Mouse (Mus musculus) intestine, postnatal 0 days (tissue): ENCODE data around the gene Lrrc3. TPM values are rescaled to one million over a fixed set of nuclear protein-coding genes. Genes with fewer than 3 reads are reported as not detected.

Experiments used
- ATAC-seq: fragments of 200-750 bp; cut with Nextera tagmentation; 2 replicates; pipeline ENCODE4 v1.8.0; 2017; ENCODE audit warnings: mild to moderate bottlenecking, moderate TSS enrichment, moderate library complexity
- H3K27ac ChIP-seq: fragments of 300-500 bp; sonication (generic); 2 replicates; pipeline ENCODE4 v1.5.1; 2014; ENCODE audit warnings: mild to moderate bottlenecking, low read depth, low read length, moderate library complexity
- H3K27me3 ChIP-seq: fragments of 300-500 bp; sonication (generic); replicated peaks from 2 replicates; pipeline ENCODE4 v1.6.1; 2014; ENCODE audit warnings: low read length, mixed read lengths; ENCODE audit not compliant: control insufficient read depth, insufficient read depth
- H3K36me3 ChIP-seq: fragments of 300-500 bp; sonication (generic); 2 replicates; pipeline ENCODE4 v1.6.1; 2014; ENCODE audit warnings: mild to moderate bottlenecking, moderate library complexity; ENCODE audit not compliant: control insufficient read depth, insufficient read depth
- H3K4me1 ChIP-seq: fragments of 300-500 bp; sonication (generic); replicated peaks from 2 replicates; pipeline ENCODE4 v1.6.1; 2014; ENCODE audit warnings: antibody characterized with exemption, low read length, mixed read lengths; ENCODE audit not compliant: control insufficient read depth, insufficient read depth
- H3K4me2 ChIP-seq: fragments of 300-500 bp; sonication (generic); replicated peaks from 2 replicates; pipeline ENCODE4 v1.6.1; 2014; ENCODE audit warnings: low read depth, mild to moderate bottlenecking, moderate library complexity
- H3K4me3 ChIP-seq: fragments of 300-500 bp; sonication (generic); 2 replicates; pipeline ENCODE4 v1.5.1; 2014; ENCODE audit warnings: low read depth, low read length
- H3K9ac ChIP-seq: fragments of 300-500 bp; sonication (generic); 2 replicates; pipeline ENCODE4 v1.6.1; 2014; ENCODE audit warnings: mild to moderate bottlenecking, low read depth, low read length
- H3K9me3 ChIP-seq: fragments of 300-500 bp; sonication (generic); 2 replicates; pipeline ENCODE4 v1.6.1; 2016; ENCODE audit warnings: mixed run types; ENCODE audit not compliant: control insufficient read depth
- CTCF ChIP-seq: sonication (generic); IDR thresholded peaks from 2 replicates; pipeline ENCODE4 v1.5.1; 2016; ENCODE audit warnings: low read depth, mild to moderate bottlenecking, control low read depth, antibody characterized with exemption, moderate library complexity
- WGBS: fragments of 180-500 bp; shearing (Covaris S2); extraction: QIAGEN DNeasy Blood & Tissue Kit; methylation state at CpG from one replicate; pipeline ENCODE4 v1.1.7; 2014; 5-methylcytosine and 5-hydroxymethylcytosine counted together
- polyA plus RNA-seq: library from polyadenylated mRNA; unstranded; fragments of >200 nt; fragmentation: Nextera tagmentation; extraction: Ambion mirVana; gene quantifications from 2 replicates; pipeline ENCODE4 v1.2.1, GENCODE M21; 2015

Lrrc3 gene
- polyA plus RNA-seq, 1 experiment from 2014 or later = 2.1 TPM

DNA sequence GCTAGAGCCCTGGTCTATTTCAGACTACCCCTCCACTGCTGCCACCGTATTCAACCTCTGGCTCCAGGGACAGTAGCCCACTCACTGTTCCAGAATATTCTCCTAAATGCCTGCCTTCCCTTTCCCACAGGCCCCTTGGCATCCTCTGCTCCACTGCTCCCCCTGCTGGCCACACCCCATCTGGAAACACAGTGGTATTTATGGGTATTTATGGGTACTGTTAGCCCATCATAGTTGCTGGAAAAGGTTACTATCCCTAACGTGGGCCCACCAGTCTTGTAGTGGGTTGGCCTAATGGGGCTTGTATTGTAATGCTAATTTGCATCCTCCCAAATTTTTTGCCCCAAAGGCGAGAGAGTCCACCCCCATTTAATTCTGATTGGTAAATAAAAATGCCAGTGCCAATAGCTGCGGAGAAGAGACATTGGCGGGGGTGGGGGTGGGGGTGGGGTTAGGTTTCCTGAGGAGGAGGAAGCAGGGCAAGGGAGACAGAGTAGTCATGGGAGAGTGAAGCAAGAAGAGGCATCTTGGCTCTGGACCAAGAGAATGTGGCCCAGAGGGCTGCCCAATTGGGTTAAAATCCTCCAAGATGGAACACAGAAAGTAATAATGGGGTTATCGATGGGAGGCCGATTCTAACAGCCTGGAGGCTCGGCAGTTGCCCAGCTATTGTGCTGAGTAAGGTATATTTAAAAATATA is 14.4 kb upstream of the Lrrc3 start:
- H3K27me3 ChIP-seq = no peaks in the 10 kb centered on the region

DNA sequence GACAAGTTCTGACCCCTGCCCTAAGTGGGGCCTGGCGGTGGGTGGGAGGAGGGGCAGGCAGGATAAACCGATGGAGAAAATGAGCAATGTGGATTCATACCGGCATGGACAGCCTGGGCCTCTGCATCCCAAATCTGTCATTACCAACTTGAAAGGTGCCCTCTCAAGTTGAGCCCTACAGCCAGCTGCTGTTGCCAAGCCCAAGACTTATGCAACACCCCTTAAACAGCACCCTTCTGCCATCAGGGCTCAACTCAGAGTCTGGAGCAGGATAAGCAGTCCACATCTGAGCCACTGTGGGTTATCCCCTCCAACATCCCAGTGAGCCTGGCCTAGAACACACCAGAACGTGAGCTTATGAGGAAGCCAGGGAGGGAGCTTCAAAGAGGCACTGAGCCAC is 11.0 kb upstream of the Lrrc3 start:
- no peak for TF ChIP-seq CTCF
- Histone ChIP-seq H3K27ac (no peak overlapping the region), H3K27me3 (no peaks in the 10 kb centered on the region), H3K4me2 (no peak overlapping the region), H3K4me3 (no peak overlapping the region), H3K9me3 (no peaks in the 10 kb centered on the region), H3K9ac (no peak overlapping the region), H3K4me1 (no peaks in the 10 kb centered on the region), H3K36me3 (no peaks in the 10 kb centered on the region)
- ATAC-seq = no peak
- 65% methylated on average over 4 of the region's 4 CpGs for WGBS

More for the DNA sequence above, 14.4 kb upstream of the Lrrc3 start:
- Histone ChIP-seq H3K4me2 (no peak overlapping the region), H3K36me3 (no peaks in the 10 kb centered on the region), H3K9me3 (no peaks in the 10 kb centered on the region), H3K4me3 (no peak overlapping the region), H3K9ac (no peak overlapping the region), H3K4me1 (no peaks in the 10 kb centered on the region), H3K27ac (no peak overlapping the region)
- ATAC-seq = no peak
- TF ChIP-seq CTCF = peak; percentile 86
- WGBS = 73% methylated on average over 8 of the region's 8 CpGs

DNA sequence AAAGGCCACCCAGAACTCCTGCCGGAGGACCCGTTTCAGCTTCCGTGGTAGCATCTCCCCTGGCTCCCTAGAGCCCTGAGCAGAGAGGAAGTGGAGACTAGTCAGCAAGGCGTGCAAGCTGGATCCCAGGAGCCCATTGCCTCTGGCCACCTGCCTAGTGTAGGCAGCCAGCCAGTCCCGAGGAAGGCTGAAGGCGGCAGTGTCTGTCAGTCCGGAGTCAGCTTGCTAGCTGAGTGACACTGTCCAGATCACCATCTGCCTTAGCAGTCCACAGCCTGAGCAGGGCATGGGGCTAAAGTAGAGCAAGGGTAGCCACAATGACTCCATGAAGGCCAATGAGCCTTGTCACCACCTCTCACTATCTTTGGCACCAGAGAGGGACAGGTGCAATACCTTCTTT is 10.3 kb upstream of the Lrrc3 start:
- WGBS = 52% methylated on average over 7 of the region's 7 CpGs
- H3K4me3 ChIP-seq = no peak overlapping the region
- H3K4me2 ChIP-seq = no peak overlapping the region
- no peaks in the 10 kb centered on the region for H3K27me3 ChIP-seq
- TF ChIP-seq CTCF = no peak
- no peaks in the 10 kb centered on the region for H3K36me3 ChIP-seq
- no peak overlapping the region for H3K9ac ChIP-seq
- ATAC-seq = no peak
- no peak overlapping the region for H3K27ac ChIP-seq
- no peaks in the 10 kb centered on the region for H3K9me3 ChIP-seq
- H3K4me1 ChIP-seq = no peaks in the 10 kb centered on the region

DNA sequence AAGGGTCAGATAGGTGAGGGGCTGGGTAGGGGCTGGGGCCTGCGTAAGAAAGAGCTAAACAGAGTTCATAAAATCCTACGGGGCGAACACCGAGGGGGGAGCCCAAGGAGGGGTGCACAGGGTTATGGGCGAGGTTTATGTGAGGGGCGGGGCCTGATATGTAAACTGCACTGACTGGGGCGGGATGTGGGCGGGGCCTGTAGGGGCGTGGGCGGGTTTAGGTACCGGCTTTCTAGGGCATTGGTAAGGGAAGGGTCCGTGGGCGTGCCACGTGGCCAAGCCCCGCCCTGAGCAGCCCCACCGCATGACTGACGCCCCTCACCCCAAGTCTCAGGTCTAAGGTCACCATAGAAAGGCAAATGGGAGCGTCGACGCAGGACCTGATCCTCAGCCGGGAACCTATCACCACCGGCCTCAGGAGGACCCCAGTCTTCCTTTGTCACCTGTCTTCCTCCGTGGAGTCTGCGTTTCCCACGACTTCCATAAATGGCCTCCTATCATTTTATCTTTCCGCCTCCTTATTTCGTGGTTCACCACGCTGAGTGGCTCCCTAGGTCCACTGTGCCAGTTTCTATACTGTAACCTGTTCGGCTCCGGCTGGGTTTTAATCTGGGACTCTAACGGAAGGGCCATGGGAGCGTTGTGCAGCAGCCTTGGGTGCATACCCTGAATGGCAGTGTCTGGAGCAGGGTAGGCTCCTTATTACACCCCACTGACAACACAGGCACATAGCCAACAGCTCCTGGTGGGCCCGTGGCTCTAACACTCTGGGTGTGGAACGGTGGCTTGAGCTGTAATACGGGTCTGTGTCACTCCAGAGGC is 769 bp upstream of the Lrrc3 start:
- ATAC-seq = peak; percentile 68
- no peaks in the 10 kb centered on the region for H3K36me3 ChIP-seq
- H3K4me1 ChIP-seq = 0 out of 2 replicates have a peak, but pooled peaks cover 6% of the 10 kb centered on the region
- H3K9ac ChIP-seq = no peak overlapping the region
- no peak overlapping the region for H3K27ac ChIP-seq
- no peaks in the 10 kb centered on the region for H3K9me3 ChIP-seq
- no peaks in the 10 kb centered on the region for H3K27me3 ChIP-seq
- TF ChIP-seq CTCF = no peak
- WGBS = 5% methylated on average over 35 of the region's 35 CpGs
- peak overlapping the region; percentile 92 for H3K4me2 ChIP-seq
- peak overlapping the region; percentile 58 for H3K4me3 ChIP-seq

- H3K4me1 ChIP-seq = 0 out of 2 replicates have a peak, but pooled peaks cover 6% of the 10 kb centered on the region
- peak overlapping the region; percentile 58 for H3K4me3 ChIP-seq
- ATAC-seq = 0 out of 2 replicates have a peak, but pooled peaks have one; percentile 20
- WGBS = 2% methylated on average over 14 of the region's 14 CpGs
- peak overlapping the region; percentile 92 for H3K4me2 ChIP-seq
- H3K9ac ChIP-seq = peak overlapping the region; percentile 50; the same call in 1 of the 2 replicates
- no peaks in the 10 kb centered on the region for H3K36me3 ChIP-seq
- H3K27ac ChIP-seq = no peak overlapping the region
- H3K27me3 ChIP-seq = no peaks in the 10 kb centered on the region
- no peak for TF ChIP-seq CTCF
- no peaks in the 10 kb centered on the region for H3K9me3 ChIP-seq
Measured at GRCm38 (mm10) chr10:77901871-77902210, 495 bp downstream of the Lrrc3 start.
